Mouse (Mus musculus) heart, postnatal 0 days (tissue): ENCODE measurements around the gene Gdf10. TPM values are rescaled to one million over a fixed set of nuclear protein-coding genes. Genes with fewer than 3 reads are reported as not detected.

Source experiments
- ATAC-seq: fragments of 200-750 bp; cut with Nextera tagmentation; 2 replicates; pipeline ENCODE4 v1.8.0; 2017; ENCODE audit warnings: low read depth, moderate number of reproducible peaks, moderate library complexity; ENCODE audit not compliant: insufficient read depth
- DNase-seq: peaks from one replicate; pipeline ENCODE4 v3.0.0-alpha.2; 2016; ENCODE audit warnings: low spot score
- H3K27ac ChIP-seq: fragments of 300-500 bp; sonication (generic); 2 replicates; pipeline ENCODE4 v1.5.1; 2014; ENCODE audit warnings: low read depth, mild to moderate bottlenecking
- H3K27me3 ChIP-seq: fragments of 300-500 bp; sonication (generic); 2 replicates; pipeline ENCODE4 v1.6.1; 2014; ENCODE audit warnings: low read length, mixed read lengths; ENCODE audit not compliant: control insufficient read depth, insufficient read depth
- H3K36me3 ChIP-seq: fragments of 300-500 bp; sonication (generic); replicated peaks from 2 replicates; pipeline ENCODE4 v1.6.1; 2014; ENCODE audit warnings: low read length, mixed read lengths; ENCODE audit not compliant: control insufficient read depth, insufficient read depth
- H3K4me1 ChIP-seq: fragments of 300-500 bp; sonication (generic); 2 replicates; pipeline ENCODE4 v1.6.1; 2014; ENCODE audit warnings: antibody characterized with exemption; ENCODE audit not compliant: control insufficient read depth, insufficient read depth
- H3K4me2 ChIP-seq: fragments of 300-500 bp; sonication (generic); 2 replicates; pipeline ENCODE4 v1.6.1; 2014; ENCODE audit warnings: low read depth, mild to moderate bottlenecking, low read length, moderate library complexity
- H3K4me3 ChIP-seq: fragments of 300-500 bp; sonication (generic); 2 replicates; pipeline ENCODE4 v1.5.1; 2014; ENCODE audit warnings: low read depth, low read length
- H3K9ac ChIP-seq: fragments of 300-500 bp; sonication (generic); replicated peaks from 2 replicates; pipeline ENCODE4 v1.6.1; 2014; ENCODE audit warnings: low read depth, low read length, mixed read lengths
- H3K9me3 ChIP-seq: fragments of 300-500 bp; sonication (generic); replicated peaks from 2 replicates; pipeline ENCODE4 v1.6.1; 2016; ENCODE audit warnings: low read length; ENCODE audit not compliant: control insufficient read depth
- CTCF ChIP-seq: IDR thresholded peaks from 2 replicates; pipeline ENCODE4 v1.5.1; 2016; ENCODE audit warnings: antibody characterized with exemption, control low read depth, low read depth
- EP300 ChIP-seq: IDR thresholded peaks from 2 replicates; pipeline ENCODE4 v1.6.1; 2016; ENCODE audit warnings: antibody characterized with exemption, low read depth
- WGBS: fragments of 180-500 bp; shearing (Covaris S2); extraction: QIAGEN DNeasy Blood & Tissue Kit; methylation state at CpG from one replicate; pipeline ENCODE4 v1.1.7; 2014; 5-methylcytosine and 5-hydroxymethylcytosine counted together
- polyA plus RNA-seq: library from polyadenylated mRNA; unstranded; fragments of >200 nt; fragmentation: Nextera tagmentation; extraction: Ambion mirVana; gene quantifications from 2 replicates; pipeline ENCODE4 v1.2.1, GENCODE M21; 2015
- total RNA-seq: library from RNA; depleted of rRNA; stranded (reverse); fragments of >200 nt; gene quantifications from 2 replicates; pipeline ENCODE4 v1.2.3, GENCODE M21; 2014; ENCODE audit warnings: low replicate concordance; rRNA removed

Gdf10 gene
- total and polyA plus RNA-seq, 2 experiments from 2014 or later = 1.1 to 1.6 TPM

DNA sequence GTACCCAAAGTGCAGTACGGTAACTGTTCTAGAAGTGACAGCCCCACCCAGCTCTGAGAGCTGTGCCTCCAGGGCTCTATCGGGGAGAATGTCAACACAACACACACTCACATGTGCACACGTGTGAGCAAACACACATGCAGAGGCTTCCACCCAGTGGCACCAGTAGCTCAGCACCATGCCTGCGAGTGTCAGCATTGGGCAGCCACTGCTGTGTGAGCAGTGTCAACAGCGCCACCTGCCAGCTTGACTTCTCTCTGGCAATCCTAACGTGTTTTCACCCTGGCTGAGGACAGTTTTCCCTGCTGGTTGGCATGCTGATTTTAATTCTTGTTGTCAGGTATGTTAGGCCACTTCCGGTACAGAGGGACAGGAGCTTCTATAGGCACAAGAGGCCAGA is 49.3 kb downstream of the Gdf10 start:
- Histone ChIP-seq H3K4me2 (no peak overlapping the region), H3K36me3 (no peaks in the 10 kb centered on the region), H3K27ac (no peak overlapping the region), H3K4me3 (no peak overlapping the region), H3K9me3 (no peaks in the 10 kb centered on the region), H3K4me1 (no peaks in the 10 kb centered on the region), H3K9ac (no peak overlapping the region), H3K27me3 (no peaks in the 10 kb centered on the region)
- ATAC-seq (no peak), DNase-seq (peak; percentile 11)
- TF ChIP-seq EP300 (no peak), CTCF (peak; percentile 43)
- 42% methylated on average over 7 of the region's 7 CpGs for WGBS

DNA sequence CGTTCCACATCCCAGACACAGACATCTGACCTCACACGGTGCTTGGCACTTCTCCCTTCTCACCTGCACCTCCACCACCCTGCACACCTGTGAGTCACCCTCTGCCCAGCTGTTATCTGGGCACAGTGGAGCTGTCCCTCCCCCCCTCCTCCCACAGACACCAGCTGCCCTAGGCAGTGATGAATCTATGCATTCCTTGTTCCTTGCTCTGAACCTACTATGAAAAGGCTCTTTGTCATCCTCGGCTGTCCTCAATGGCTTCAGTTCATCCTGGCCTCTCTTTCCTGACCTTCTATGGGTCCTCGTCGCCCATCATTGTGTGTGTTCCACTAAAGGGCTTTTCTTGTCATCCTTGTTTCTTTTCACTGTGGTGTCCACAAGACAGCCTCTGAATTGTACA is 51.4 kb downstream of the Gdf10 start:
- WGBS = 61% methylated on average over 5 of the region's 5 CpGs
- Histone ChIP-seq H3K27ac (no peak overlapping the region), H3K4me3 (no peak overlapping the region), H3K4me2 (no peak overlapping the region), H3K9ac (no peak overlapping the region), H3K27me3 (no peaks in the 10 kb centered on the region), H3K36me3 (no peaks in the 10 kb centered on the region), H3K4me1 (no peaks in the 10 kb centered on the region), H3K9me3 (no peaks in the 10 kb centered on the region)
- TF ChIP-seq CTCF (no peak), EP300 (no peak)
- ATAC-seq = no peak
- DNase-seq = no peak

DNA sequence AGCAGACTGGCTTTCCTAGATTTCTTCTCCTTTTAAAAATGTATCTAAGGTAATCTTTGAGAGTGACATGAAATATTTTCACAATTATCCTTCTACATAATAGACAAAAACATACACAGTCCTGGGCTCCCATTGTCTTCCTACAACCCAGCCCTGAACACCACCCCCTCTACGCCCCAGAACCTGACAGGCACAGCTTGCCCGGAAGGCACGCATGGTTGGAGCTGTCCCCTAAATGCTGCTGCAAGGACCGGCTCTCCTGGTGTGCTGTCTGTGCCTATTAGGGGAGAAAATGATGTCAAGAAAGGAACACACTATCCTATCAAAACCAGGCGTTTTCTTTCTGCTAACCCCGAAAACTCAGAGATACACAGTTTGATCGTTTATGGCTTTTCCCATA is 54.4 kb downstream of the Gdf10 start:
- H3K4me2 ChIP-seq = no peak overlapping the region
- 39% methylated on average over 7 of the region's 7 CpGs for WGBS
- DNase-seq (no peak), ATAC-seq (no peak)
- no peak overlapping the region for H3K27ac ChIP-seq
- TF ChIP-seq EP300 (no peak), CTCF (no peak)
- no peak overlapping the region for H3K4me3 ChIP-seq
- H3K4me1 ChIP-seq = no peaks in the 10 kb centered on the region
- no peaks in the 10 kb centered on the region for H3K36me3 ChIP-seq
- H3K9ac ChIP-seq = no peak overlapping the region
- H3K27me3 ChIP-seq = no peaks in the 10 kb centered on the region
- no peaks in the 10 kb centered on the region for H3K9me3 ChIP-seq

DNA sequence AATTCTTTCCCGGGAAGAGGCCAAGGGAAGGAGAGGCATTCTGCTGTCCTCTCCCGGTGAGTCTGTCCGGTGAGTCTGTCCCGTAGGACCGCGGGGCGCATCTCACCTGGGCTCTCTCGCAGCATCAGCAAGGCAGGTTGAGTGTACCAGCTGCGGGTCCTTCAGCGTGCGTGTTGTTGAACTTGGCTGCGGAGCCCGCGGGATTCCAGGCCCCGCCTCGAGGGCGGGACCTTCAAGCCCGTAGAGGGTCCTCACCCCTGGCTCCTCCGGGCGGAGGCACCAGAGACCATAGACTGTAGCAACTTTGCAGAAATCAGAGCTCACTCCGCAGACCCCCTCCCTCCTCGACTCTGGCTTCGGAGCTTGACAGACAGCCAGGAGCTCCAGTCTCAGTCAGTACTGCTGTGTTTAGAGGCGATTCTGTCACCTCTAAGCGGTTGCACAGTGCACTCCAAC is 55.2 kb downstream of the Gdf10 start, which contains the start of gene Zfp488:
Gene Zfp488 (minus strand): TSS at position 161 of the 456 bp plus-strand sequence.
- no peak within 1 kb of the TSS for H3K27ac ChIP-seq
- no peaks in the 10 kb centered on the region for H3K9me3 ChIP-seq
- H3K9ac ChIP-seq = no peak within 1 kb of the TSS
- H3K4me2 ChIP-seq = peak within 1 kb of the TSS; percentile 55
- H3K4me1 ChIP-seq = no peaks in the 10 kb centered on the region
- H3K4me3 ChIP-seq = peak within 1 kb of the TSS; percentile 28
- DNase-seq (peak; percentile 9), ATAC-seq (no peak)
- TF ChIP-seq CTCF (no peak), EP300 (no peak)
- no peaks in the 10 kb centered on the region for H3K27me3 ChIP-seq
- no peaks in the 10 kb centered on the region for H3K36me3 ChIP-seq
- WGBS = 2% methylated on average over 25 of the region's 25 CpGs

Other genes starting within 250 kb of the Gdf10 start
- gene Gdf2, start 17.5 kb downstream of the Gdf10 start, total RNA-seq = 0.12 and 3.0 TPM in 2 replicates
- 0.25 and 0.27 TPM in 2 replicates for gene Gdf2, start 17.5 kb downstream of the Gdf10 start, polyA plus RNA-seq
- not detected in 2 replicates for gene Rbp3, start 30.4 kb downstream of the Gdf10 start, total RNA-seq
- not detected in 2 replicates for gene Rbp3, start 30.4 kb downstream of the Gdf10 start, polyA plus RNA-seq
- not detected in 2 replicates for gene Zfp488, start 55.2 kb downstream of the Gdf10 start, total RNA-seq
- not detected in 2 replicates for gene Zfp488, start 55.2 kb downstream of the Gdf10 start, polyA plus RNA-seq
- gene Gm30083, start 91.6 kb downstream of the Gdf10 start, total RNA-seq = not detected in 2 replicates
- not detected in 2 replicates for gene Gm30083, start 91.6 kb downstream of the Gdf10 start, polyA plus RNA-seq
- gene Gm5460, start 93.2 kb downstream of the Gdf10 start, total RNA-seq = not detected in 2 replicates
- 0.04 and 0.05 TPM in 2 replicates for gene Gm5460, start 93.2 kb downstream of the Gdf10 start, polyA plus RNA-seq
- not detected in 2 replicates for gene Antxrl, start 129.1 kb downstream of the Gdf10 start, total RNA-seq
- not detected in 2 replicates for gene Antxrl, start 129.1 kb downstream of the Gdf10 start, polyA plus RNA-seq
- 4.8 and 5.5 TPM in 2 replicates for gene Anxa8, start 162.4 kb downstream of the Gdf10 start, total RNA-seq
- 1.7 and 2.3 TPM in 2 replicates for gene Anxa8, start 162.4 kb downstream of the Gdf10 start, polyA plus RNA-seq
- gene A630023A22Rik, start 179.2 kb downstream of the Gdf10 start, total RNA-seq = not detected in 2 replicates
- gene A630023A22Rik, start 179.2 kb downstream of the Gdf10 start, polyA plus RNA-seq = not detected in 2 replicates
- gene Npy4r, start 228.9 kb downstream of the Gdf10 start, total RNA-seq = not detected in 2 replicates
- gene Npy4r, start 228.9 kb downstream of the Gdf10 start, polyA plus RNA-seq = 0.04 and 0.08 TPM in 2 replicates